Mouse (Mus musculus): ENCODE measurements around the gene Nup107.
"Not testable (repeated sequence)": the region's sequence is repeated elsewhere in the genome, so short reads cannot be mapped to it uniquely, and the experiment has no call there.

Nup107 gene

GRCm38 (mm10) chr10:117718161-117719119 is 74.1 kb downstream of the Nup107 start:
- no peak for DNase-seq (ENCODE audit: low spot score in 2 of 2)

GRCm38 (mm10) chr10:117717583-117717982 is 74.9 kb downstream of the Nup107 start:
- no peak for DNase-seq (ENCODE audit: low spot score in 2 of 2)

- no peak for DNase-seq (ENCODE audit: low spot score in 2 of 2)
Measured at GRCm38 (mm10) chr10:117716686-117717085, 75.8 kb downstream of the Nup107 start.

GRCm38 (mm10) chr10:117715654-117716053 is 76.9 kb downstream of the Nup107 start:
- not testable (repeated sequence) for DNase-seq (ENCODE audit: low spot score in 2 of 2)

GRCm38 (mm10) chr10:117714928-117715500 is 77.5 kb downstream of the Nup107 start:
- DNase-seq (ENCODE audit: low spot score in 2 of 2), result no peak

- DNase-seq (ENCODE audit: low spot score in 2 of 2), result no peak
Measured at GRCm38 (mm10) chr10:117714048-117714545, 78.4 kb downstream of the Nup107 start.

GRCm38 (mm10) chr10:117713466-117713865 is 79.0 kb downstream of the Nup107 start:
- no peak for DNase-seq (ENCODE audit: low spot score in 2 of 2)

GRCm38 (mm10) chr10:117712871-117713270 is 79.6 kb downstream of the Nup107 start:
- DNase-seq (ENCODE audit: low spot score in 2 of 2), result no peak

GRCm38 (mm10) chr10:117712191-117712754 is 80.2 kb downstream of the Nup107 start:
- DNase-seq (ENCODE audit: low spot score in 2 of 2), result no peak

GRCm38 (mm10) chr10:117711408-117711807 is 81.1 kb downstream of the Nup107 start:
- no peak for DNase-seq (ENCODE audit: low spot score in 2 of 2)

- peak; percentile 99 for DNase-seq (ENCODE audit: low spot score in 2 of 2)
Measured at GRCm38 (mm10) chr10:117710604-117711141, 81.8 kb downstream of the Nup107 start, which contains the start of gene Mdm2. Mdm2 (minus strand) TSS chr10:117710758.

GRCm38 (mm10) chr10:117709930-117710603 is 82.4 kb downstream of the Nup107 start:
- peak; percentile 77 to 84 for DNase-seq (ENCODE audit: low spot score in 2 of 2)

- no peak for DNase-seq (ENCODE audit: low spot score in 2 of 2)
Measured at GRCm38 (mm10) chr10:117709326-117709830, 83.1 kb downstream of the Nup107 start.

GRCm38 (mm10) chr10:117708856-117709255 is 83.6 kb downstream of the Nup107 start:
- DNase-seq (ENCODE audit: low spot score in 2 of 2), result no peak

GRCm38 (mm10) chr10:117708376-117708775 is 84.1 kb downstream of the Nup107 start:
- no peak for DNase-seq (ENCODE audit: low spot score in 2 of 2)

GRCm38 (mm10) chr10:117707114-117707838 is 85.2 kb downstream of the Nup107 start:
- no peak for DNase-seq (ENCODE audit: low spot score in 2 of 2)

GRCm38 (mm10) chr10:117706440-117706839 is 86.1 kb downstream of the Nup107 start:
- DNase-seq (ENCODE audit: low spot score in 2 of 2), result no peak

- no peak for DNase-seq (ENCODE audit: low spot score in 2 of 2)
Measured at GRCm38 (mm10) chr10:117705806-117706205, 86.7 kb downstream of the Nup107 start.

- no peak for DNase-seq (ENCODE audit: low spot score in 2 of 2)
Measured at GRCm38 (mm10) chr10:117704964-117705335, 87.6 kb downstream of the Nup107 start.

GRCm38 (mm10) chr10:117704314-117704963 is 88.1 kb downstream of the Nup107 start:
- not testable (repeated sequence) for DNase-seq (ENCODE audit: low spot score in 2 of 2)
